Mouse (Mus musculus): ENCODE results near the gene Trpm1.

Trpm1 gene

DNA sequence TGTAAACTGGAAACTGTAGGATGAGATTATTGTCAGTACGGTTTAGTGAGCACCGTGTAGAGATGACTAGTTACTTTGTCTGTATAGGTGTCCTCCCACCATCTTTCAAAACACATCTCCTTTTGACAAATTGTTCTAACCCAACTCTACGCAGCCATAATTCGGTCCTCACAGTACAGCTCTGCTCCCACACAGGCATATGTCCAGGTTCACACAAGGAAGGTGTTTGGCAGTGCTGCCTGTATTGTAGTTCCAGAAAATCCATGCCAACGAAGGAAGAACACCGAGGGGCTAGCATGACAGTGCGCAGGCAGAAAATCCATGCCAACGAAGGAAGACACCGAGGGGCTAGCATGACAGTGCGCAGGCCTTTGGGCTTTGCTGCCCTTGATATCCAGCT, 138.1 kb downstream of the Trpm1 start:
- DNase-seq (ENCODE audit: low spot score): no peak

DNA sequence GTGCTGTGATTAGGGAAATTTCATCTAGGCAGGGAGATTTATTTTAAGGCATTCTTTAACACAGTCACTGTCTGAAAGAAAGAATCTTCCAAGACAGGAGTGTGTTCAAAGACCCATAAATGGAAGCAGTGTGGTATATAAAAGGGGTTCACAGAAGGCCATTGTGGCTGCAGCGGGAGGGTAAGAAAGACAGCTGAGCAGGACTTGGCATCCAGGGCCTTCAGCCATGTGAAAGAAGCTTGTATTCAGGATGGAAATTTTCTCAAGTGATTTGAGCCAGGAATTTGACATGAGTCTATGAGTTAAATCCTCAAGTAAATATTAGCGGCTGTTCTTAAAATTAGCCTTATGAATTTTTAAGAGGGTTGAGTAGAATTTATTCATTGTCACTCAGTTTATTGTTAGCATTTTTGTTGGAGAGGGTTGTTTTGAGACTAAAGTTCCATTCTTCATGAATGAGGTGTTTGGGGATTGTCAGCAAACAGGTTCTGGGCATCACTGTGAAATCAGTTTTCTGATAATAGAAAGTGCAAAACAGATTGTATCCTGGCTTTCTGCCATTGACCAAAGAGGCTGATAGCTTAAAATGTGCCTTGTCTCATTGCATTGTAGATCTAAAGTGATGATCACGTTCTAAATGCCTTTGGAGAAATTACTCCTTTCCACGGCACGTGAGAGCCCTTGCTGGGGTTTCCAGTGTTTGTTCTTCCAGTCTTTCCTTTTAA, 142.8 kb downstream of the Trpm1 start:
- no peak for DNase-seq (ENCODE audit: low spot score)

DNA sequence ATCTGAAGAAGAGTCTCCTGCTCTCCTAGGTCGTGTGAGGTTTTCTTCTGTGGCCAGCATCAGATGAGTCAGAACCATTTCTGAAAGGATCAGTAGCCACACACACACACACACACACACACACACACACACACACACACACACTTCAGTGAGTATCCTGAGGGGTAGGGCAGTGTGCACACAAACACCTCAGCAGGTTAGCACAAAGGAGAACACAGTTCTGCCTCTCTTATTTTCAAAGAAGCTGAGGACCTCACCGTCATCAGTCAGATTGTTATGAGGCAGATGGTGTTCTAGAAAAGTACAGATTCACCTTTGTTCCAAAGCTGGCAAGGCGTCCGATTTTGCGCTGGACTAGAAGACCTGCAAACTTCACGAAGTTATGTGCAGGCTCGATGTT, 156.6 kb downstream of the Trpm1 start:
- DNase-seq (ENCODE audit: low spot score): no peak

DNA sequence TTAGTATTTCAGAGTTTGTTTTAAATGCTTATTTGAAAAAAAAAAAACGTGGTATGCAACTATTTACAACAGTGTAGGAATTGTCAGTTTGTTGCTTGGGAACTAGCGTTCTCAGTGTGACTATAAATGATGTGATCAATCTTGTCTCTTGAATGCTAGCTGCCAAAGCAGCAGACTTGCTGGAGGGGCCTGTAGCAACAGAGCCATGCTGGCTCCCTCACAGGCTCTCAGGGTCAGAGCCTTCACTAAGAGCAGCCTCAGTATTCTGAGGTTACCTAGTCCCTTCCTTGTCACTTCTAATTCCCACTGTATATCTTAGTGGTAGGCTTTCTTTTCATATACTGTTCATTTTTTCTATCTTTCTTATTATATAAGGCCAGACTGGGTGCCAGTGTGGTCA, 157.1 kb downstream of the Trpm1 start:
- DNase-seq (ENCODE audit: low spot score): no peak

DNA sequence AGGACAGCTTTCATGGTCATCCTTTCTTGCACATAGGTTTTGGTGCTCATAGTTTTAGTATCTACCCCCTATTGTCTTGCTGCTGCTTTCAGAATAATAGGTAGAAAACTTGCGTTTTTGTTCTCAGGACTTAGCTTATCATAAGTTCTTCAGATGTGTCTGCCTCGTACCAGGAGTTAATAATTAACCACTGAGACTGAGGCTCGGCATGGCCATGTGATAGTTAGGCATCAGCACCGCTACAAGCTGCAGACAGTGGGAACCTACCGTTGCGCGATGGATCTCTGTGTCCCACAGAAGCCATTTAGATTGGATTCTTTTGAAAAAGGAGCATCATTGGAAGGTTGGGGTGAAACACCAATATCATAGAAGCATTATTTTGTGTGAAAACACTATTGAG, 159.2 kb downstream of the Trpm1 start:
- DNase-seq (ENCODE audit: low spot score): no peak

Measured in ovary, postnatal 10 days (tissue).